Mouse (Mus musculus) heart, adult 2 months (tissue): ENCODE results near the gene Vegfb.

Experiments
- CTCF ChIP-seq: fragments of 200-600 bp; IDR thresholded peaks from 2 replicates; pipeline ENCODE4 v1.8.1; 2022; ENCODE audit warnings: antibody characterized with exemption, mild to moderate bottlenecking, moderate library complexity
- EP300 ChIP-seq: fragments of 200-500 bp; IDR thresholded peaks from 2 replicates; pipeline ENCODE4 v1.6.1; 2011; ENCODE audit warnings: low read depth, low read length, control low read depth; ENCODE audit not compliant: insufficient read depth
- POLR2A ChIP-seq: fragments of 200-500 bp; IDR thresholded peaks from 2 replicates; pipeline ENCODE4 v1.6.1; 2011; ENCODE audit warnings: mild to moderate bottlenecking, low read depth, low read length, control low read depth; ENCODE audit not compliant: insufficient read depth

- no peak for TF ChIP-seq POLR2A
- TF ChIP-seq CTCF = no peak
- TF ChIP-seq EP300 = no peak
These were observed 48.1 kb downstream of the Vegfb start for GRCm38 (mm10) chr19:6939106-6940002.
